Mouse (Mus musculus) MEL (cell line): ENCODE measurements around the gene Asic3. TPM values are rescaled to one million over a fixed set of nuclear protein-coding genes. Genes with fewer than 3 reads are reported as not detected.

ENCODE experiments used
- DNase-seq: peaks from one replicate; pipeline ENCODE4 v3.0.0; 2011; ENCODE audit warnings: low read depth, low spot score
- H3K27ac ChIP-seq: 2 replicates; pipeline ENCODE4 v1.5.1; 2012; ENCODE audit warnings: low read depth, mild to moderate bottlenecking, control low read depth, low read length, moderate library complexity; ENCODE audit not compliant: control insufficient read depth
- H3K27me3 ChIP-seq, 2 experiments: fragments of 150-350 bp in 1 of 2; sonication (generic) in 1 of 2; 2 replicates each; pipeline ENCODE4 v1.6.1; 2012; ENCODE audit warnings: low read length in 2 of 2, mild to moderate bottlenecking in 2 of 2, improper control_type of control experiment in 1 of 2, moderate library complexity in 1 of 2; ENCODE audit not compliant: insufficient read depth in 2 of 2, control insufficient read depth in 1 of 2
- H3K36me3 ChIP-seq, 2 experiments: 2 replicates each; pipeline ENCODE4 v1.6.1; 2012 to 2014; ENCODE audit warnings: low read length in 2 of 2, improper control_type of control experiment in 1 of 2, inconsistent platforms in 1 of 2, mild to moderate bottlenecking in 1 of 2; ENCODE audit not compliant: insufficient read depth in 2 of 2, control insufficient read depth in 1 of 2
- H3K4me1 ChIP-seq, 2 experiments: fragments of 150-350 bp in 1 of 2; sonication (generic) in 1 of 2; 2 replicates each; pipeline ENCODE4 v1.6.1; 2012; ENCODE audit warnings: low read length in 2 of 2, improper control_type of control experiment in 1 of 2, mild to moderate bottlenecking in 1 of 2; ENCODE audit not compliant: insufficient read depth in 2 of 2, control insufficient read depth in 1 of 2
- H3K4me3 ChIP-seq, 2 experiments: fragments of 150-350 bp in 1 of 2; sonication (generic) in 1 of 2; 2 replicates each; pipeline ENCODE4 v1.5.1; 2012; ENCODE audit warnings: low read depth in 2 of 2, low read length in 2 of 2, mild to moderate bottlenecking in 2 of 2, moderate library complexity in 2 of 2, control low read depth in 1 of 2, improper control_type of control experiment in 1 of 2; ENCODE audit not compliant: control insufficient read depth in 1 of 2, insufficient read depth in 1 of 2
- H3K79me2 ChIP-seq: 2 replicates; pipeline ENCODE4 v1.6.1; 2012; ENCODE audit warnings: mild to moderate bottlenecking, low read length, moderate library complexity; ENCODE audit not compliant: control insufficient read depth, poor library complexity, insufficient read depth
- H3K9ac ChIP-seq: 2 replicates; pipeline ENCODE4 v1.6.1; 2012; ENCODE audit warnings: low read depth, mild to moderate bottlenecking, control low read depth, low read length, moderate library complexity; ENCODE audit not compliant: control insufficient read depth, poor library complexity, severe bottlenecking
- H3K9me3 ChIP-seq: fragments of 150-350 bp; sonication (generic); replicated peaks from 2 replicates; pipeline ENCODE4 v1.6.1; 2012; ENCODE audit warnings: mild to moderate bottlenecking, low read length, improper control_type of control experiment, moderate library complexity; ENCODE audit not compliant: insufficient read depth
- BHLHE40 ChIP-seq: IDR thresholded peaks from 2 replicates; pipeline ENCODE4 v1.6.1; 2012; ENCODE audit warnings: low read depth, mild to moderate bottlenecking, inconsistent platforms, low read length, improper control_type of control experiment, borderline replicate concordance
- CHD1 ChIP-seq: IDR thresholded peaks from 2 replicates; pipeline ENCODE4 v1.6.1; 2012; ENCODE audit warnings: low read depth, mild to moderate bottlenecking, inconsistent platforms, low read length, improper control_type of control experiment
- CHD2 ChIP-seq: IDR thresholded peaks from 2 replicates; pipeline ENCODE4 v1.6.1; 2011; ENCODE audit warnings: low read length, improper control_type of control experiment
- CTCF ChIP-seq, 3 experiments: IDR thresholded peaks in 2 of 3; conservative IDR thresholded peaks in 1 of 3; 2 replicates each; pipeline ENCODE4 v1.5.1; 2011 to 2012; ENCODE audit warnings: low read length in 3 of 3, low read depth in 2 of 3, mild to moderate bottlenecking in 2 of 3, improper control_type of control experiment in 1 of 3, inconsistent platforms in 1 of 3, mixed read lengths in 1 of 3, moderate library complexity in 1 of 3; ENCODE audit not compliant: control insufficient read depth in 1 of 3, insufficient read depth in 1 of 3, poor library complexity in 1 of 3, severe bottlenecking in 1 of 3
- E2F4 ChIP-seq: IDR thresholded peaks from 2 replicates; pipeline ENCODE4 v1.6.1; 2011; ENCODE audit warnings: low read depth, low read length, improper control_type of control experiment, borderline replicate concordance
- ELF1 ChIP-seq: IDR thresholded peaks from 2 replicates; pipeline ENCODE4 v1.6.1; 2014; ENCODE audit warnings: low read depth, mild to moderate bottlenecking, inconsistent platforms, low read length, improper control_type of control experiment, moderate library complexity
- EP300 ChIP-seq, 2 experiments: IDR thresholded peaks; 2 replicates each; pipeline ENCODE4 v1.6.1; 2011; ENCODE audit warnings: improper control_type of control experiment in 2 of 2, low read length in 2 of 2, low read depth in 1 of 2, mild to moderate bottlenecking in 1 of 2
- ETS1 ChIP-seq: IDR thresholded peaks from 2 replicates; pipeline ENCODE4 v1.6.1; 2012; ENCODE audit warnings: low read depth, mild to moderate bottlenecking, inconsistent platforms, low read length, improper control_type of control experiment, moderate library complexity
- GABPA ChIP-seq: IDR thresholded peaks from 2 replicates; pipeline ENCODE4 v1.6.1; 2012; ENCODE audit warnings: low read depth, mild to moderate bottlenecking, inconsistent platforms, low read length, improper control_type of control experiment, moderate library complexity
- GATA1 ChIP-seq: IDR thresholded peaks from 2 replicates; pipeline ENCODE4 v1.6.1; 2011; ENCODE audit warnings: low read depth, low read length, improper control_type of control experiment
- HCFC1 ChIP-seq: IDR thresholded peaks from 2 replicates; pipeline ENCODE4 v1.6.1; 2012; ENCODE audit warnings: low read depth, mild to moderate bottlenecking, inconsistent platforms, low read length, improper control_type of control experiment, moderate library complexity
- JUND ChIP-seq: IDR thresholded peaks from 2 replicates; pipeline ENCODE4 v1.6.1; 2011; ENCODE audit warnings: low read depth, mild to moderate bottlenecking, improper control_type of control experiment, low read length
- KAT2A ChIP-seq: conservative IDR thresholded peaks from 2 replicates; pipeline ENCODE4 v1.6.1; 2012; ENCODE audit warnings: low read depth, low read length, improper control_type of control experiment, inconsistent platforms
- MAFK ChIP-seq: IDR thresholded peaks from 2 replicates; pipeline ENCODE4 v1.6.1; 2011; ENCODE audit warnings: low read depth, mild to moderate bottlenecking, low read length, improper control_type of control experiment, borderline replicate concordance
- MAX ChIP-seq: IDR thresholded peaks from 2 replicates; pipeline ENCODE4 v1.6.1; 2011; ENCODE audit warnings: low read length, improper control_type of control experiment
- MEF2A ChIP-seq: IDR thresholded peaks from 2 replicates; pipeline ENCODE4 v1.6.1; 2014; ENCODE audit warnings: low read depth, mild to moderate bottlenecking, inconsistent platforms, low read length, improper control_type of control experiment; ENCODE audit not compliant: poor library complexity, insufficient replicate concordance, severe bottlenecking; ENCODE audit errors: extremely low read depth
- MXI1 ChIP-seq: IDR thresholded peaks from 2 replicates; pipeline ENCODE4 v1.6.1; 2011; ENCODE audit warnings: mild to moderate bottlenecking, low read depth, low read length, improper control_type of control experiment
- MYB ChIP-seq: IDR thresholded peaks from 2 replicates; pipeline ENCODE4 v1.6.1; 2011; ENCODE audit warnings: mild to moderate bottlenecking, low read depth, low read length, improper control_type of control experiment
- NELFE ChIP-seq: IDR thresholded peaks from 2 replicates; pipeline ENCODE4 v1.6.1; 2011; ENCODE audit warnings: low read depth, low read length, improper control_type of control experiment
- NRF1 ChIP-seq: IDR thresholded peaks from 2 replicates; pipeline ENCODE4 v1.6.1; 2014; ENCODE audit warnings: low read depth, mild to moderate bottlenecking, inconsistent platforms, low read length, improper control_type of control experiment, moderate library complexity; ENCODE audit not compliant: poor library complexity, insufficient read depth, severe bottlenecking
- POLR2A ChIP-seq, 2 experiments: IDR thresholded peaks; 2 replicates each; pipeline ENCODE4 v1.6.1; 2011 to 2012; ENCODE audit warnings: low read length in 2 of 2, mild to moderate bottlenecking in 2 of 2, control low read depth in 1 of 2, improper control_type of control experiment in 1 of 2, low read depth in 1 of 2, moderate library complexity in 1 of 2; ENCODE audit not compliant: control insufficient read depth in 1 of 2, insufficient read depth in 1 of 2, poor library complexity in 1 of 2
- POLR2AphosphoS2 ChIP-seq: IDR thresholded peaks from 2 replicates; pipeline ENCODE4 v1.6.1; 2011; ENCODE audit warnings: low read length, improper control_type of control experiment
- POLR2AphosphoS5 ChIP-seq: IDR thresholded peaks from 2 replicates; pipeline ENCODE4 v1.6.1; 2012; ENCODE audit warnings: low read depth, borderline replicate concordance, mild to moderate bottlenecking, inconsistent platforms, low read length, moderate library complexity, mixed read lengths
- RAD21 ChIP-seq: IDR thresholded peaks from 2 replicates; pipeline ENCODE4 v1.6.1; 2011; ENCODE audit warnings: mild to moderate bottlenecking, low read depth, low read length, improper control_type of control experiment
- RCOR1 ChIP-seq: IDR thresholded peaks from 2 replicates; pipeline ENCODE4 v1.6.1; 2012; ENCODE audit warnings: low read depth, mild to moderate bottlenecking, inconsistent platforms, low read length, improper control_type of control experiment
- SIN3A ChIP-seq: IDR thresholded peaks from 2 replicates; pipeline ENCODE4 v1.6.1; 2012; ENCODE audit warnings: low read length, improper control_type of control experiment, inconsistent platforms
- SMC3 ChIP-seq: IDR thresholded peaks from 2 replicates; pipeline ENCODE4 v1.6.1; 2011; ENCODE audit warnings: low read depth, low read length, improper control_type of control experiment
- TAL1 ChIP-seq: IDR thresholded peaks from 2 replicates; pipeline ENCODE4 v1.6.1; 2012; ENCODE audit warnings: mild to moderate bottlenecking, inconsistent platforms, low read length, moderate library complexity, mixed read lengths
- TBP ChIP-seq: IDR thresholded peaks from 2 replicates; pipeline ENCODE4 v1.8.0; 2011; ENCODE audit warnings: low read depth, low read length, improper control_type of control experiment
- TCF12 ChIP-seq: IDR thresholded peaks from 2 replicates; pipeline ENCODE4 v1.6.1; 2014; ENCODE audit warnings: low read depth, mild to moderate bottlenecking, inconsistent platforms, low read length, improper control_type of control experiment, moderate library complexity
- USF1 ChIP-seq: IDR thresholded peaks from 2 replicates; pipeline ENCODE4 v1.6.1; 2014; ENCODE audit warnings: low read depth, mild to moderate bottlenecking, inconsistent platforms, low read length, improper control_type of control experiment, moderate library complexity
- USF2 ChIP-seq, 2 experiments: IDR thresholded peaks; 2 replicates each; pipeline ENCODE4 v1.6.1; 2011 to 2012; ENCODE audit warnings: improper control_type of control experiment in 2 of 2, low read length in 2 of 2, borderline replicate concordance in 1 of 2, inconsistent platforms in 1 of 2, low read depth in 1 of 2, mild to moderate bottlenecking in 1 of 2; ENCODE audit not compliant: insufficient read depth in 1 of 2
- ZC3H11A ChIP-seq: IDR thresholded peaks from 2 replicates; pipeline ENCODE4 v1.6.1; 2012; ENCODE audit warnings: low read depth, mild to moderate bottlenecking, inconsistent platforms, low read length, improper control_type of control experiment
- ZKSCAN1 ChIP-seq: IDR thresholded peaks from 2 replicates; pipeline ENCODE4 v1.6.1; 2012; ENCODE audit warnings: low read depth, mild to moderate bottlenecking, inconsistent platforms, low read length, improper control_type of control experiment, moderate library complexity
- ZMIZ1 ChIP-seq: IDR thresholded peaks from 2 replicates; pipeline ENCODE4 v1.6.1; 2012; ENCODE audit warnings: low read depth, mild to moderate bottlenecking, inconsistent platforms, low read length, improper control_type of control experiment, moderate library complexity
- polyA plus RNA-seq, 2 experiments: library from polyadenylated mRNA; stranded (reverse) in 1 of 2; unstranded in 1 of 2; fragments of >175 nt in 1 of 2; fragments of >200 nt in 1 of 2; gene quantifications; 2 replicates each; pipeline versions ENCODE4 v1.2.1 to v1.2.4; 2012; ENCODE audit warnings: low replicate concordance in 2 of 2, low read depth in 1 of 2; ENCODE audit not compliant: insufficient read length in 2 of 2, insufficient read depth in 1 of 2, missing spikeins in 1 of 2
- total RNA-seq: library from RNA; depleted of rRNA; stranded (reverse); fragments of 300-350 nt; gene quantifications from 2 replicates; pipeline ENCODE4 v1.2.3, GENCODE M21; 2012

Gene Asic3
- total and polyA plus RNA-seq, 3 experiments: 0.04 to 0.35 TPM; not detected in 1

DNA sequence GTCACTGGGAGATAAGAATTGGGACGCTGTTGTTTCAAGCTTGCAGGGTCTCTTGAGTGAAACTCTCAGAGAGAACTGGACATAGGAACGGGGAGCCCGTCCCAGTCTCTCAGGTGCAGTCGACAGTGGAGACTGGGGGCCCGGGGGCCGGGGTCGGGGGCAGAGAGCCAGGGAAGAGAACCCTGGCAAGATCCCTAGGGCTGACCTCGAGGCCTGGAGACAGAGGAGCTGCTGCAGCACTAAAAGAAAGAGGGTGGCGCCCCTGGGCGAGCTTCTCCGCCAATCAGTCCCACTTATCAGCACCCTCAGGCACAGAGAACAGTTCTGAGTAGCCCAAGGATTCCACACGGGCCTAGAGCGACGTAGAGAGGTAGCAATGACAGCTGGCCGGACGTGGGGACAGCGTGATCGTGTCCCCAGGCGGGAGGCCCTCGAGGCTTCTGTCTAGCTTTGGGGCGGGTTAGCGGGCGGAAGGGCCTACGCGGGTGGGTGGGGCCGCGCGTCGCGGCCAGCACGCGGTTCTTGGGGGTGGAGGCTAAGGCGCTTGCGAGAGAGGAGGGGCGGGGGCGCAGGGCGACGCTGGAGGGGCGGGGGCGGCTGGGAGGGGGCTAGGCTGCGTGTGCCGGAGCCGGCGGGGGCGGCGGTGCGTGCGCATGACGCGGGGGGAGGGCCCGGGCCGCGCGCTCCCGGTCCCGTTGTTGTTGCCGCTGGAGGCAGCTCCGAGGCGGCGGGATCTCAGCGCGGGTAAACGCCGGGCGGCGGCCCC lies 38.3 kb downstream of the Asic3 start:
- Histone ChIP-seq H3K9ac (peak overlapping the region; percentile 87), H3K4me3 (peak overlapping the region; percentile 77 to 98), H3K9me3 (no peaks in the 10 kb centered on the region), H3K79me2 (peaks cover 49% of the 10 kb centered on the region), H3K4me1 (peaks cover 11 to 24% of the 10 kb centered on the region in 2 experiments), H3K36me3 (peaks cover 0 to 24% of the 10 kb centered on the region in 2 experiments; a peak in 2 of 4 replicates), H3K27ac (peak overlapping the region; percentile 88), H3K27me3 (no peaks in the 10 kb centered on the region)
- peak; percentile 97 for DNase-seq
- TF ChIP-seq MXI1: peak; percentile 89
- TF ChIP-seq POLR2A (IDR thresholded peaks at IDR 0.05; ENCODE audit: control insufficient read depth in 1 of 2, insufficient read depth in 1 of 2, low read depth in 1 of 2, low read length in 2 of 2, poor library complexity in 1 of 2): peak; percentile 89
- peak; percentile 22; the same call in 1 of the 2 replicates for TF ChIP-seq MEF2A
- no peak for TF ChIP-seq CTCF (IDR thresholded peaks at IDR 0.05 in 2 of 3, conservative IDR thresholded peaks at IDR 0.05 in 1 of 3; ENCODE audit: control insufficient read depth in 1 of 3, insufficient read depth in 1 of 3, low read depth in 2 of 3, low read length in 3 of 3, poor library complexity in 1 of 3, severe bottlenecking in 1 of 3)
- 0 out of 4 replicates have a peak, but pooled peaks of 1 of the 2 experiments have one; percentile 22 for TF ChIP-seq EP300 (IDR thresholded peaks at IDR 0.05; ENCODE audit: low read depth in 1 of 2, low read length in 2 of 2)
- no peak for TF ChIP-seq USF2 (IDR thresholded peaks at IDR 0.05; ENCODE audit: borderline replicate concordance in 1 of 2, insufficient read depth in 1 of 2, low read depth in 1 of 2, low read length in 2 of 2)
- no peak for TF ChIP-seq CHD1
- TF ChIP-seq ELF1: peak; percentile 61
- no peak for TF ChIP-seq MAFK
- TF ChIP-seq TBP: peak; percentile 41; the same call in 1 of the 2 replicates
- no peak for TF ChIP-seq JUND
- no peak for TF ChIP-seq ZC3H11A
- peak; percentile 71 for TF ChIP-seq HCFC1
- TF ChIP-seq ZMIZ1: peak; percentile 91
- TF ChIP-seq E2F4: peak; percentile 19; the same call in 1 of the 2 replicates
- TF ChIP-seq TCF12: peak; percentile 54; the same call in 1 of the 2 replicates
- TF ChIP-seq CHD2: no peak
- peak; percentile 82 for TF ChIP-seq MAX
- TF ChIP-seq GABPA: no peak
- TF ChIP-seq RAD21: no peak
- no peak for TF ChIP-seq MYB
- peak; percentile 43; the same call in 1 of the 2 replicates for TF ChIP-seq BHLHE40
- TF ChIP-seq TAL1: no peak
- TF ChIP-seq ETS1: peak; percentile 39; the same call in 1 of the 2 replicates
- peak; percentile 56 for TF ChIP-seq USF1
- no peak for TF ChIP-seq SMC3
- no peak; the same call in 1 of the 2 replicates for TF ChIP-seq KAT2A
- no peak for TF ChIP-seq POLR2AphosphoS5
- no peak for TF ChIP-seq GATA1
- peak; percentile 78 for TF ChIP-seq POLR2AphosphoS2
- TF ChIP-seq NRF1: peak; percentile 68
- no peak for TF ChIP-seq RCOR1
- TF ChIP-seq ZKSCAN1: no peak
- TF ChIP-seq NELFE: peak; percentile 92
- TF ChIP-seq SIN3A: peak; percentile 81
